Mouse (Mus musculus): Measurements from ENCODE around the gene Olfr358. TPM values are rescaled to one million over a fixed set of nuclear protein-coding genes. Genes with fewer than 3 reads are reported as not detected.

The Olfr358 gene
- polyA plus RNA-seq (2016; fragmentation: Nextera tagmentation; extraction: Ambion mirVana): not detected in 2 replicates

DNA sequence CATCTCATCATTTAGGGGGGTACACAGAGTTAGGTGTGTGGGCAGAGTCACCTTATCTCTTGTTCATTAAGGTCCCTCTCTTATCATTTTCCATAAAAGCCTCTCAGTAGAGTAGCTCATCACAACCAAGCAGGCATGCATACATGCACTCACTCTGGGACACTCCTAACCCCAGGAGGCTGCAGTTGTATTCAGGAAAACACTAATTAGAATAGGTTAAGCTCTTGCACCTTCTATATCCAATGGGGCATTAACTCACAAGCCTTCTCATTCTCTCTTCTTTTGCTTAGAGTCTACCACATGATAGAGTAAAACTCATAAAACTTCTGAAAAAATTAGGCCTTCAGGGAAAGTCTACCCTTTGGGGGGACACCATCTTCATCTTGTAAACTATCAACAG lies at the start of gene Olfr358:
Gene Olfr358, minus strand, starts transcription at position 101 of the 400 bp plus-strand sequence.
- H3K4me3 ChIP-seq: no peak within 1 kb of the TSS
- no peaks in the 10 kb centered on the region for H3K4me1 ChIP-seq
- no peaks in the 10 kb centered on the region for H3K27me3 ChIP-seq (ENCODE audit: insufficient read depth, poor library complexity, severe bottlenecking)
- H3K9me3 ChIP-seq: peaks cover 15% of the 10 kb centered on the region
- no peak within 1 kb of the TSS for H3K27ac ChIP-seq
- H3K36me3 ChIP-seq: no peaks in the 10 kb centered on the region
- DNase-seq (ENCODE audit: low spot score): no peak

DNA sequence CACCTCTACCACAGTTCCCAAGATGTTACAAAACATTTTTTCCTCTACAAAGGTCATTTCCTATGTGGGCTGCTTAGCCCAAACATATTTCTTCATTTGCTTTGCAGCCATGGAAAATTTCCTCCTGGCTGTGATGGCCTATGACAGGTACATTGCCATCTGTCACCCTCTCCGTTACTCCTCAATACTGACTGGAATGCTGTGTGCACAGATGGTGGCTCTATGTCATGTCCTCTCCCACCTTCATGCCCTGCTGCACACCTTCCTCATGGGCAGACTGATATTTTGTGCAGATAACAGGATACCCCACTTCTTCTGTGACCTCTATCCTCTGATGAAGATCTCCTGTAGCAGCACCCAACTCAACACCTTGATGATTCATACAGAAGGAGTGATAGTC lies 12.1 kb downstream of the Olfr358 start:
- no peak overlapping the region for H3K27ac ChIP-seq
- H3K4me3 ChIP-seq: no peak overlapping the region
- no peaks in the 10 kb centered on the region for H3K9me3 ChIP-seq
- no peaks in the 10 kb centered on the region for H3K27me3 ChIP-seq (ENCODE audit: insufficient read depth, poor library complexity, severe bottlenecking)
- H3K4me1 ChIP-seq: no peaks in the 10 kb centered on the region
- no peak for DNase-seq (ENCODE audit: low spot score)
- WGBS: 78% methylated on average over 1 of the region's 1 CpGs
- no peaks in the 10 kb centered on the region for H3K36me3 ChIP-seq

DNA sequence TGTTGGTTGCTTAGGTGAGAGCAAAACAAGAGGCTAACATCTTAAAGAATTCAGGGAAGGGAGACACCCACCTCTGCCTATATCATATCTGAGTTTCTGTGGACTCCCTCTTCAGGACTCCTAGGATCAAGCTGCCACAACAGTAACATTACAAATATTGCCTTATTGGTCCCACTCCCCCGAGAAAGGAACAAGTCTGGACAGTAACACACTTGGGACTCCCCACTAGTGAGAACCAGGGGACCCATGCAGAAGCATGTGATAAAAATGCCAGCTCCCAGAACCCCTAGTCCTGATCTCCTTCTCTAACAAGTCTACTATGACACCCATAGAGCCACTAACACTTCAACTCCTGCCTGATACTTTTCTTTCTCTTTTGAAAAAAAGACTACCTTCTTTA lies 15.6 kb downstream of the Olfr358 start, which contains the start of gene Olfr357:
Gene Olfr357, plus strand, starts transcription at position 301 of the 400 bp plus-strand sequence.
- Histone ChIP-seq H3K27me3 (ENCODE audit: insufficient read depth, poor library complexity, severe bottlenecking) (no peaks in the 10 kb centered on the region), H3K4me3 (no peak within 1 kb of the TSS), H3K36me3 (no peaks in the 10 kb centered on the region), H3K27ac (no peak within 1 kb of the TSS), H3K9me3 (no peaks in the 10 kb centered on the region), H3K4me1 (no peaks in the 10 kb centered on the region)
- DNase-seq (ENCODE audit: low spot score): no peak
- 61% methylated on average over 1 of the region's 1 CpGs for WGBS

Other genes with a start within 250 kb of the Olfr358 start
- not detected in 2 replicates for gene Olfr348, start 225.1 kb downstream of the Olfr358 start, polyA plus RNA-seq (2016; fragmentation: Nextera tagmentation; extraction: Ambion mirVana)
- gene Olfr50, start 218.8 kb downstream of the Olfr358 start, polyA plus RNA-seq (2016; fragmentation: Nextera tagmentation; extraction: Ambion mirVana): not detected in 2 replicates
- gene Olfr3, start 192.3 kb downstream of the Olfr358 start, polyA plus RNA-seq (2016; fragmentation: Nextera tagmentation; extraction: Ambion mirVana): not detected in 2 replicates
- not detected in 2 replicates for gene Olfr350, start 163.0 kb downstream of the Olfr358 start, polyA plus RNA-seq (2016; fragmentation: Nextera tagmentation; extraction: Ambion mirVana)
- gene Olfr351, start 146.7 kb downstream of the Olfr358 start, polyA plus RNA-seq (2016; fragmentation: Nextera tagmentation; extraction: Ambion mirVana): not detected in 2 replicates
- gene Olfr352, start 140.9 kb downstream of the Olfr358 start, polyA plus RNA-seq (2016; fragmentation: Nextera tagmentation; extraction: Ambion mirVana): not detected in 2 replicates
- gene Olfr353, start 116.4 kb downstream of the Olfr358 start, polyA plus RNA-seq (2016; fragmentation: Nextera tagmentation; extraction: Ambion mirVana): not detected in 2 replicates
- not detected in 2 replicates for gene Olfr354, start 103.7 kb downstream of the Olfr358 start, polyA plus RNA-seq (2016; fragmentation: Nextera tagmentation; extraction: Ambion mirVana)
- not detected in 2 replicates for gene Olfr355, start 80.4 kb downstream of the Olfr358 start, polyA plus RNA-seq (2016; fragmentation: Nextera tagmentation; extraction: Ambion mirVana)
- gene Olfr356, start 72.2 kb downstream of the Olfr358 start, polyA plus RNA-seq (2016; fragmentation: Nextera tagmentation; extraction: Ambion mirVana): not detected in 2 replicates
- gene Olfr357, start 15.5 kb downstream of the Olfr358 start, polyA plus RNA-seq (2016; fragmentation: Nextera tagmentation; extraction: Ambion mirVana): not detected in 2 replicates
- gene Olfr360, start 56.4 kb upstream of the Olfr358 start, polyA plus RNA-seq (2016; fragmentation: Nextera tagmentation; extraction: Ambion mirVana): not detected in 2 replicates
- gene Olfr361, start 80.0 kb upstream of the Olfr358 start, polyA plus RNA-seq (2016; fragmentation: Nextera tagmentation; extraction: Ambion mirVana): not detected in 2 replicates
- not detected in 2 replicates for gene Olfr362, start 108.6 kb upstream of the Olfr358 start, polyA plus RNA-seq (2016; fragmentation: Nextera tagmentation; extraction: Ambion mirVana)
- gene Olfr364-ps1, start 130.0 kb upstream of the Olfr358 start, polyA plus RNA-seq (2016; fragmentation: Nextera tagmentation; extraction: Ambion mirVana): not detected in 2 replicates
- not detected in 2 replicates for gene Olfr365, start 178.9 kb upstream of the Olfr358 start, polyA plus RNA-seq (2016; fragmentation: Nextera tagmentation; extraction: Ambion mirVana)
- not detected in 2 replicates for gene Olfr366, start 202.2 kb upstream of the Olfr358 start, polyA plus RNA-seq (2016; fragmentation: Nextera tagmentation; extraction: Ambion mirVana)